Mouse (Mus musculus): Measurements from ENCODE around the gene 3110082I17Rik. TPM values are rescaled to one million over a fixed set of nuclear protein-coding genes. Genes with fewer than 3 reads are reported as not detected.

Gene 3110082I17Rik
- polyA plus RNA-seq, 2 experiments, result 11.2 to 11.6 TPM

DNA sequence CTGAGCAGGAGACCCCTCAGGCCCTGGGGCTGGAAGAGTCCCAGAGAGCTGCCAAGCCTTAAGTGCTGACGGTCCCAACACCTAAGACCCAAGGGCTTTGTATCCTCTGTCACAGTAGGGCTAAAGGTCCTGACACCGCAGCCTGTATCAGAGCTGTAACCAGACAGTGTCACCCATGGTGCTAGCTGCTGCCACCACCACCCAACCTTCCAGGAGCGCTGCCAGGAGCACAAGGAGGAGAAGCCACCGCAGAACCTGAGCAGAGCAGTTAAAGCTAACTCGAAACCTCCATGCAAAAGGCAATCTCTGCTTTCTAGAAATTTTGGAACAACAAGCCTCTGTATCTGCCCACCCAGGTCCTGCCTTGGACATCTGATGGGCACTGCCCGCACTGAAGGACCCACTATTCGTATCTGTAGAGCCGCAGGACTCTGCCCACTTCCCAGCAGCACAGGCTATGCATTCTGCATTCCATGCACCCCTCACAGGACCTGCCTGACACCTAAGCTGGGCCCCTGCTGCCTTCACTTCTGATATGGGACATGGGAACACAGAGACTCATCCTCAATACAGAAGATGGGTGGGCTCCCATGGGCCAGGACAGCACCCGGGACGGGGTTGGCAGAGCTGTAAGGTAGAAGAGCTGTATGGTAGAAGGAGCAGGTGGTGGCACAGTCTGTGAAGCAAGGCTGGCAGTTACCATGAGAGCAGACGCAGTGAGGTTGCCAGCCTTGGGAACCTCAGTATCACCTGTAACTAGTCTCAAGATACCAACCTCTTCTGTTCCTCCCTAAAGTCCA, 19.2 kb downstream of the 3110082I17Rik start:
- H3K9ac ChIP-seq (replicated peaks), result no peak overlapping the region
- H3K4me2 ChIP-seq (ENCODE audit: low read depth), result no peak overlapping the region
- H3K9me3 ChIP-seq (ENCODE audit: control insufficient read depth, low read length), result no peaks in the 10 kb centered on the region
- ATAC-seq (ENCODE audit: insufficient read depth) (no peak), DNase-seq (ENCODE audit: low read depth in 3 of 3, low spot score in 3 of 3) (no peak)
- 73% methylated on average over 11 of the region's 11 CpGs for WGBS (ENCODE audit: insufficient replicate concordance)
- H3K4me3 ChIP-seq (ENCODE audit: insufficient read depth in 1 of 2, low read depth in 2 of 2, low read length in 2 of 2), result no peak overlapping the region
- H3K36me3 ChIP-seq (replicated peaks; ENCODE audit: control insufficient read depth, insufficient read depth, low read depth), result no peaks in the 10 kb centered on the region
- TF ChIP-seq EP300 (IDR thresholded peaks at IDR 0.05; ENCODE audit: low read depth), result no peak
- TF ChIP-seq CTCF (IDR thresholded peaks at IDR 0.05; ENCODE audit: low read depth), result no peak
- no peak overlapping the region for H3K27ac ChIP-seq
- H3K4me1 ChIP-seq (replicated peaks; ENCODE audit: control insufficient read depth in 2 of 2, insufficient read depth in 2 of 2, low read length in 1 of 2), result no peaks in the 10 kb centered on the region
- H3K27me3 ChIP-seq (ENCODE audit: control insufficient read depth, insufficient read depth, low read length), result no peaks in the 10 kb centered on the region

DNA sequence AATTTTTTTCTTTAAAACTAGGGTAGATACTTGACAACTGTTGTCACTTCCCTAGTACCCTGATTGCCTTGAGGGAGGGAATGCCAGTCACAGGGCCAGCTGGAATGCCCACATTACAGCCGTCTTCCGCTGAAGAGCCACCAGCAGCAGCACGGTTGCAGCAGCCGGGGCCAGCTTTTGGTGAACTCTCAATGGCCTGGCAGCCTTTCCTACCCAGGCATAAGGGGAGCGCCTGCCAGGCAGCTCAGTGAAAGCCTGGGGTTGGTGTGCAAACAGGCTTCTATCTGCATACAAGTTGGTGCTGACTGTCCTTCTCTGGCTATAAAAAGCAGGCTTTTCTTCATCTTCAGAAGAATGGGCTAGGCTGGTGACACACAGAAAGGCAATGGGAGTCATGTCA, 19.9 kb downstream of the 3110082I17Rik start:
- DNase-seq (ENCODE audit: low read depth in 3 of 3, low spot score in 3 of 3) (no peak), ATAC-seq (ENCODE audit: insufficient read depth) (no peak)
- no peak for TF ChIP-seq CTCF (IDR thresholded peaks at IDR 0.05; ENCODE audit: low read depth)
- TF ChIP-seq EP300 (IDR thresholded peaks at IDR 0.05; ENCODE audit: low read depth), result no peak
- 77% methylated on average over 5 of the region's 5 CpGs for WGBS (ENCODE audit: insufficient replicate concordance)
- H3K4me3 ChIP-seq (ENCODE audit: insufficient read depth in 1 of 2, low read depth in 2 of 2, low read length in 2 of 2), result no peak overlapping the region
- H3K4me2 ChIP-seq (ENCODE audit: low read depth), result no peak overlapping the region
- no peaks in the 10 kb centered on the region for H3K9me3 ChIP-seq (ENCODE audit: control insufficient read depth, low read length)
- no peak overlapping the region for H3K9ac ChIP-seq (replicated peaks)
- no peak overlapping the region for H3K27ac ChIP-seq
- H3K4me1 ChIP-seq (replicated peaks; ENCODE audit: control insufficient read depth in 2 of 2, insufficient read depth in 2 of 2, low read length in 1 of 2), result no peaks in the 10 kb centered on the region
- H3K36me3 ChIP-seq (replicated peaks; ENCODE audit: control insufficient read depth, insufficient read depth, low read depth), result no peaks in the 10 kb centered on the region
- no peaks in the 10 kb centered on the region for H3K27me3 ChIP-seq (ENCODE audit: control insufficient read depth, insufficient read depth, low read length)

DNA sequence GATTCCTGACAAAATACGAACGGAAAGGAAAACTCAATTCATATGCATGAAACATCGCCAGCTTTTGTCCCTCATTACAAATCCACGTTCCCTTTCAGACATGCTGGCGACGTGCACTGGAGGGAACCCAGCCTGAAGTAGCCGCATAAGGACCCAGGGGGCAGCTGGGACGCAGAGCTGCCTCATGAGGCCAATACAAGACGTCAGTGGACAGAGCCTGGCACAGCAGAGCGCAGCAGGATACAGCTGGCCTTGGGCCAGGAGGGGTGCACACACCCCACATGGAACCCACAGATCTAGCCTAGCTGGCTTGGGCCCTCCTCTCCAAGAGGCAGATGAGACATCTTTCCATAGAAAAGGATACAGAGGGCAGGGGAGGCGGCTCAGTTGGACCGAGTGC, 21.9 kb downstream of the 3110082I17Rik start:
- no peak for TF ChIP-seq EP300 (IDR thresholded peaks at IDR 0.05; ENCODE audit: low read depth)
- no peak for TF ChIP-seq CTCF (IDR thresholded peaks at IDR 0.05; ENCODE audit: low read depth)
- H3K27ac ChIP-seq, result no peak overlapping the region
- no peak for ATAC-seq (ENCODE audit: insufficient read depth)

DNA sequence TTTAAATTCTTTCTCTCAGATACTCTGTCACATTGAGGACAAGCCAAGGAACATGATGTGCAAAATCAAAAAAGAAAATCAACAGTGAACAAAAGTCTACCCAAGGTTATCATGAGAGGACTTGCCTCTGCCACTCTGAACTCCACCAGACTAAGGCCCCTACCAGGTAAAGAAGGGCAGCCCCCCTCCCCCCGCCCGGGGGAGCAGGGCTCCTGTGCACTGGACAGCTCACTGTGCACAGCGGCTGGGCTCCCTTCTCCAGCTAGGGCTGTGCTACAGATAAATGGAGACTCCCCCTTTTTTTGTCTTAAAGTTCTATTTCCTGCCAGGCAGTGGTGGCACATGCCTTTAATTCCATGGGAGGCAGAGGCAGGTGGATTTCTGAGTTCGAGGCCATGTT, 22.6 kb downstream of the 3110082I17Rik start:
- no peak overlapping the region for H3K4me2 ChIP-seq (ENCODE audit: low read depth)
- no peaks in the 10 kb centered on the region for H3K27me3 ChIP-seq (ENCODE audit: control insufficient read depth, insufficient read depth, low read length)
- TF ChIP-seq CTCF (IDR thresholded peaks at IDR 0.05; ENCODE audit: low read depth), result no peak
- no peak for TF ChIP-seq EP300 (IDR thresholded peaks at IDR 0.05; ENCODE audit: low read depth)
- no peak for ATAC-seq (ENCODE audit: insufficient read depth)
- WGBS (ENCODE audit: insufficient replicate concordance), result 75% methylated on average over 4 of the region's 4 CpGs
- H3K36me3 ChIP-seq (replicated peaks; ENCODE audit: control insufficient read depth, insufficient read depth, low read depth), result no peaks in the 10 kb centered on the region
- DNase-seq (ENCODE audit: low read depth in 3 of 3, low spot score in 3 of 3), result no peak
- no peaks in the 10 kb centered on the region for H3K9me3 ChIP-seq (ENCODE audit: control insufficient read depth, low read length)
- no peak overlapping the region for H3K9ac ChIP-seq (replicated peaks)
- no peak overlapping the region for H3K27ac ChIP-seq
- no peaks in the 10 kb centered on the region for H3K4me1 ChIP-seq (replicated peaks; ENCODE audit: control insufficient read depth in 2 of 2, insufficient read depth in 2 of 2, low read length in 1 of 2)
- H3K4me3 ChIP-seq (ENCODE audit: insufficient read depth in 1 of 2, low read depth in 2 of 2, low read length in 2 of 2), result no peak overlapping the region

More for the DNA sequence above, 21.9 kb downstream of the 3110082I17Rik start:
- H3K36me3 ChIP-seq (replicated peaks; ENCODE audit: control insufficient read depth, insufficient read depth, low read depth), result no peaks in the 10 kb centered on the region
- H3K4me1 ChIP-seq (replicated peaks; ENCODE audit: control insufficient read depth in 2 of 2, insufficient read depth in 2 of 2, low read length in 1 of 2), result no peaks in the 10 kb centered on the region
- WGBS (ENCODE audit: insufficient replicate concordance), result 74% methylated on average over 12 of the region's 12 CpGs
- DNase-seq (ENCODE audit: low read depth in 3 of 3, low spot score in 3 of 3), result no peak
- no peak overlapping the region for H3K4me2 ChIP-seq (ENCODE audit: low read depth)
- H3K9ac ChIP-seq (replicated peaks), result no peak overlapping the region
- no peaks in the 10 kb centered on the region for H3K9me3 ChIP-seq (ENCODE audit: control insufficient read depth, low read length)
- H3K4me3 ChIP-seq (ENCODE audit: insufficient read depth in 1 of 2, low read depth in 2 of 2, low read length in 2 of 2), result no peak overlapping the region
- H3K27me3 ChIP-seq (ENCODE audit: control insufficient read depth, insufficient read depth, low read length), result no peaks in the 10 kb centered on the region

DNA sequence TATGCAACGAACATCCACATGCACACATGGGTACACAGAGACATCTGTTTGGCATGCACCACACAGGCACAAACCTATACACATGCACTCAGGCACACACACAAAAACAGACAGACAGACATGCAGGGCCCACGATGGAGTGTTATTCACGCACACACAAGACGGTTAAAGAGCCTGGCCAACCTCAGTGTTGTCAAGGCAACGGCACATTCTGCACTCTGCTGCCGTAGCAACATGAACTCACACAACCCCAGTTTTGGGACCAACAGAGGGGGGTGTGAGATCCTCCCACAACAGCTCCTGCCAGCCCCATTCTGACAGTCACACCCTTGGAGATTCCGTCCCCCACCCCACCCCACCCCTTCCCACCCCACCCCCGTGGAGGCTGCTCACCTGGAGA, 25.4 kb downstream of the 3110082I17Rik start:
- 75% methylated on average over 8 of the region's 8 CpGs for WGBS (ENCODE audit: insufficient replicate concordance)
- ATAC-seq (ENCODE audit: insufficient read depth) (no peak), DNase-seq (ENCODE audit: low read depth in 3 of 3, low spot score in 3 of 3) (no peak)
- H3K9ac ChIP-seq (replicated peaks), result no peak overlapping the region
- no peaks in the 10 kb centered on the region for H3K36me3 ChIP-seq (replicated peaks; ENCODE audit: control insufficient read depth, insufficient read depth, low read depth)
- H3K9me3 ChIP-seq (ENCODE audit: control insufficient read depth, low read length), result no peaks in the 10 kb centered on the region
- no peaks in the 10 kb centered on the region for H3K4me1 ChIP-seq (replicated peaks; ENCODE audit: control insufficient read depth in 2 of 2, insufficient read depth in 2 of 2, low read length in 1 of 2)
- H3K4me3 ChIP-seq (ENCODE audit: insufficient read depth in 1 of 2, low read depth in 2 of 2, low read length in 2 of 2), result no peak overlapping the region
- no peak for TF ChIP-seq CTCF (IDR thresholded peaks at IDR 0.05; ENCODE audit: low read depth)
- no peak for TF ChIP-seq EP300 (IDR thresholded peaks at IDR 0.05; ENCODE audit: low read depth)
- no peaks in the 10 kb centered on the region for H3K27me3 ChIP-seq (ENCODE audit: control insufficient read depth, insufficient read depth, low read length)
- H3K4me2 ChIP-seq (ENCODE audit: low read depth), result no peak overlapping the region
- H3K27ac ChIP-seq, result no peak overlapping the region

Measured in liver, embryonic 14.5 days (tissue).